ENCODE assay signal across 8 mouse cellular contexts in the genomic region with DNA sequence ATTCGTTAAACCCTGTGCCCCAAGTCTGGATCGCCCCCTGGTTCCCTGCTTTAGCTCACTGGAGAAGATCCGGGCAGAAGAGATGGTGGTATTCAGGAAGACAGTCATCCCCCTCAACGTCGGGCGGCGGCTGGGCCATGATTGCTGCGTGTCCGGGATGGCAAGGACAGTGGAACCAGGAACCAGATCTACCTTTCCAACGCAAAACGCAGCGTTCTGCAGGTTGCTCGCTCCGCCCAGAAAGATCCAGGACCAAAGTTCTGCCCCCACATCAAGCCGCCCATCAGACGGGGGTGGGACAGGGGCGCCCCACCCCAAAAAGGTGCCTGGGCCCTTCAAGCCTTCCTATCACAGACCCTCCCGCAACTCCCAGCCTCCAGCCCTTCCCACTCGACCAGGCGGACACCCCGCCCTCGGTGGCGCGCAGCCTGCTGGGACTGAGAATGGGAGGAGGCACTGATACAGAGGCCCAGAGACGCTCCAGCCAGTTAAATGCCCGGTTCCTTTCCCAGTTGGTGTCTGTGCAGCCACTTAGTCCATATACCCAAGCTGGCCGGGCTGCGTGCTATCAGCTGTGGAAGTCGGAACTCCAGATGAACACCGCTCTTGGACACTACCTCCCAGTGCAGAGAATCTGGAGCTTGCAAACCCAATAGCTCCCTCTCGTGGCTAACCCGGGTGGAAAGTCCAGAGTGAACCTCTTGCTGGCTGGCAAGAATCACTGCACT. TPM values are rescaled to one million over a fixed set of nuclear protein-coding genes. Genes with fewer than 3 reads are reported as not detected.
DNase-seq lines count a peak whose midpoint lies in the region; ATAC-seq lines count a peak whose summit lies in the region.

A gene (minus strand): TSS at position 433 of the 728 bp plus-strand sequence.

- peak within 1 kb of the TSS; percentile 75 for H3K4me2 ChIP-seq in hindbrain, embryonic 14.5 days (replicated peaks)

- no peaks in the 10 kb centered on the region for H3K27me3 ChIP-seq in hindbrain, embryonic 14.5 days (ENCODE audit: control insufficient read depth, insufficient read depth, low read length)

- peak within 1 kb of the TSS; percentile 67 for H3K9ac ChIP-seq in hindbrain, embryonic 14.5 days

- H3K27ac ChIP-seq in hindbrain, embryonic 14.5 days = peak within 1 kb of the TSS; percentile 58

- H3K9me3 ChIP-seq in hindbrain, embryonic 14.5 days (ENCODE audit: control insufficient read depth, low read length) = no peaks in the 10 kb centered on the region

- 0 out of 2 replicates have a peak, but pooled peaks cover 4% of the 10 kb centered on the region for H3K4me1 ChIP-seq in hindbrain, embryonic 14.5 days (replicated peaks; ENCODE audit: control insufficient read depth, insufficient read depth, low read length)

- WGBS in hindbrain, embryonic 14.5 days = 2% methylated on average over 32 of the region's 32 CpGs

- H3K36me3 ChIP-seq in hindbrain, embryonic 14.5 days (replicated peaks; ENCODE audit: control insufficient read depth, insufficient read depth) = peaks cover 4% of the 10 kb centered on the region; the same call in 1 of the 2 replicates

- DNase-seq in R1 (ENCODE audit: low read depth, low spot score) = peak; percentile 98
- peak; percentile 91 to 92 for DNase-seq in cerebellum, postnatal 25 days
- peak; percentile 72 to 86 for DNase-seq in frontal cortex, postnatal 25 days (ENCODE audit: low spot score in 2 of 2)
- peak; percentile 95 for DNase-seq in hindbrain, embryonic 14.5 days (ENCODE audit: low spot score)
- DNase-seq in layer of hippocampus, postnatal 36 days = peak; percentile 88 to 89
- DNase-seq in lung, postnatal 36 days = peak; percentile 94
- peak; percentile 94 for DNase-seq in retina, postnatal 1 day
- DNase-seq in urinary bladder, adult 18-20 months (ENCODE audit: low spot score in 2 of 2) = peak; percentile 88 to 91

- ATAC-seq in hindbrain, embryonic 14.5 days (ENCODE audit: low FRiP score) = peak; percentile 91

- H3K4me3 ChIP-seq in hindbrain, embryonic 14.5 days (replicated peaks; ENCODE audit: low read length) = peak within 1 kb of the TSS; percentile 49

RNA-seq across cellular contexts. Expression of the gene that starts here (rescaled TPM):
- polyA plus RNA-seq in hindbrain, embryonic 14.5 days (2014; fragmentation: Nextera tagmentation; extraction: Ambion mirVana) = 22.6 and 28.8 TPM in 2 replicates
- 10 to 100 TPM; 25.5 to 26.5 TPM for total RNA-seq in layer of hippocampus, postnatal 36 days (2021)

Comparison
In these comparisons a context has a peak if more than half of its experiments do, and no peak if none do; other contexts are left out.
1. Peak in every context shown above with its lines: DNase-seq, ATAC-seq, H3K4me3 ChIP-seq and H3K27ac ChIP-seq.